Mouse (Mus musculus) CH12.LX (cell line): Measurements from ENCODE around the gene Fndc10. TPM values are rescaled to one million over a fixed set of nuclear protein-coding genes. Genes with fewer than 3 reads are reported as not detected.

ENCODE experiments used
- DNase-seq: peaks from one replicate; pipeline ENCODE4 v3.0.0-alpha.2; 2013; ENCODE audit errors: extremely low read depth
- H3K27ac ChIP-seq: 2 replicates; pipeline ENCODE4 v1.5.1; 2012; ENCODE audit warnings: low read depth, mild to moderate bottlenecking, control low read depth, moderate library complexity; ENCODE audit not compliant: insufficient read depth
- H3K27me3 ChIP-seq: replicated peaks from 2 replicates; pipeline ENCODE3; 2012; ENCODE audit warnings: inconsistent platforms
- H3K36me3 ChIP-seq, 2 experiments: replicated peaks in 1 of 2; 2 replicates each; pipeline versions ENCODE3 to v1.6.1; 2012; ENCODE audit warnings: inconsistent platforms in 1 of 2, low read length in 1 of 2, mild to moderate bottlenecking in 1 of 2, mixed read lengths in 1 of 2, moderate library complexity in 1 of 2; ENCODE audit not compliant: control insufficient read depth in 1 of 2, insufficient read depth in 1 of 2
- H3K4me1 ChIP-seq, 2 experiments: 2 replicates each; pipeline ENCODE4 v1.6.1; 2012; ENCODE audit warnings: inconsistent platforms in 1 of 2, moderate library complexity in 1 of 2; ENCODE audit not compliant: insufficient read depth in 2 of 2, control insufficient read depth in 1 of 2
- H3K4me2 ChIP-seq: 2 replicates; pipeline ENCODE4 v1.6.1; 2012; ENCODE audit warnings: low read depth, mild to moderate bottlenecking, control low read depth; ENCODE audit not compliant: poor library complexity, insufficient read depth, severe bottlenecking
- H3K4me3 ChIP-seq, 3 experiments: fragments of 150-350 bp in 1 of 3; sonication (generic) in 1 of 3; replicated peaks in 1 of 3; 2 replicates each; pipeline versions ENCODE3 to v1.5.1; 2011 to 2012; ENCODE audit warnings: low read depth in 2 of 3, low read length in 2 of 3, mild to moderate bottlenecking in 2 of 3, moderate library complexity in 2 of 3, control low read depth in 1 of 3, improper control_type of control experiment in 1 of 3, inconsistent platforms in 1 of 3, mixed read lengths in 1 of 3; ENCODE audit not compliant: poor library complexity in 1 of 3
- H3K79me2 ChIP-seq: replicated peaks from 2 replicates; pipeline ENCODE4 v1.6.1; 2012; ENCODE audit warnings: mild to moderate bottlenecking, moderate library complexity; ENCODE audit not compliant: control insufficient read depth, poor library complexity, insufficient read depth, severe bottlenecking; ENCODE audit errors: extremely low read depth
- H3K9ac ChIP-seq: 2 replicates; pipeline ENCODE4 v1.6.1; 2012; ENCODE audit warnings: low read depth, mild to moderate bottlenecking, control low read depth, moderate library complexity; ENCODE audit not compliant: insufficient read depth
- H3K9me3 ChIP-seq: replicated peaks from 2 replicates; pipeline ENCODE3; 2012; ENCODE audit warnings: low read length, inconsistent platforms, mixed read lengths
- BHLHE40 ChIP-seq: IDR thresholded peaks from 2 replicates; pipeline ENCODE4 v1.6.1; 2011; ENCODE audit warnings: mild to moderate bottlenecking, low read depth, low read length, improper control_type of control experiment
- CHD1 ChIP-seq: IDR thresholded peaks from 2 replicates; pipeline ENCODE4 v1.6.1; 2012; ENCODE audit warnings: low read depth, low read length, improper control_type of control experiment, inconsistent platforms
- CHD2 ChIP-seq: IDR thresholded peaks from 2 replicates; pipeline ENCODE4 v1.6.1; 2011; ENCODE audit warnings: low read length, improper control_type of control experiment
- CTCF ChIP-seq, 2 experiments: IDR thresholded peaks in 1 of 2; conservative IDR thresholded peaks in 1 of 2; 2 replicates each; pipeline ENCODE4 v1.5.1; 2011 to 2012; ENCODE audit warnings: low read depth in 2 of 2, low read length in 2 of 2, improper control_type of control experiment in 1 of 2, inconsistent platforms in 1 of 2, mild to moderate bottlenecking in 1 of 2, moderate library complexity in 1 of 2
- E2F4 ChIP-seq: IDR thresholded peaks from 2 replicates; pipeline ENCODE4 v1.6.1; 2011; ENCODE audit warnings: low read depth, low read length, improper control_type of control experiment; ENCODE audit not compliant: insufficient replicate concordance
- ELF1 ChIP-seq: IDR thresholded peaks from 2 replicates; pipeline ENCODE4 v1.6.1; 2014; ENCODE audit warnings: low read depth, mild to moderate bottlenecking, inconsistent platforms, low read length, improper control_type of control experiment
- EP300 ChIP-seq: IDR thresholded peaks from 2 replicates; pipeline ENCODE4 v1.6.1; 2011; ENCODE audit warnings: low read length, improper control_type of control experiment
- ETS1 ChIP-seq: conservative IDR thresholded peaks from 2 replicates; pipeline ENCODE4 v1.6.1; 2012; ENCODE audit warnings: low read depth, mild to moderate bottlenecking, inconsistent platforms, low read length, improper control_type of control experiment, moderate library complexity
- GABPA ChIP-seq: IDR thresholded peaks from 2 replicates; pipeline ENCODE4 v1.6.1; 2012; ENCODE audit warnings: low read depth, low read length, improper control_type of control experiment, inconsistent platforms; ENCODE audit not compliant: insufficient replicate concordance
- HCFC1 ChIP-seq: IDR thresholded peaks from 2 replicates; pipeline ENCODE4 v1.6.1; 2012; ENCODE audit warnings: low read depth, mild to moderate bottlenecking, inconsistent platforms, low read length, improper control_type of control experiment
- IRF4 ChIP-seq: IDR thresholded peaks from 2 replicates; pipeline ENCODE4 v1.6.1; 2014; ENCODE audit warnings: low read depth, mild to moderate bottlenecking, inconsistent platforms, low read length, improper control_type of control experiment
- JUN ChIP-seq: IDR thresholded peaks from 2 replicates; pipeline ENCODE4 v1.6.1; 2011; ENCODE audit warnings: low read depth, mild to moderate bottlenecking, low read length, improper control_type of control experiment, moderate library complexity; ENCODE audit not compliant: insufficient read depth
- JUND ChIP-seq: conservative IDR thresholded peaks from 2 replicates; pipeline ENCODE4 v1.6.1; 2011; ENCODE audit warnings: low read depth, low read length, improper control_type of control experiment
- MAFK ChIP-seq: IDR thresholded peaks from 2 replicates; pipeline ENCODE4 v1.6.1; 2011; ENCODE audit warnings: low read length, improper control_type of control experiment; ENCODE audit not compliant: insufficient replicate concordance
- MXI1 ChIP-seq: IDR thresholded peaks from 2 replicates; pipeline ENCODE4 v1.6.1; 2011; ENCODE audit warnings: mild to moderate bottlenecking, low read depth, low read length, improper control_type of control experiment
- MYC ChIP-seq: IDR thresholded peaks from 2 replicates; pipeline ENCODE4 v1.6.1; 2011; ENCODE audit warnings: low read depth, mild to moderate bottlenecking, improper control_type of control experiment, low read length
- NELFE ChIP-seq: IDR thresholded peaks from 2 replicates; pipeline ENCODE4 v1.6.1; 2011; ENCODE audit warnings: low read depth, low read length, improper control_type of control experiment
- NRF1 ChIP-seq: IDR thresholded peaks from 2 replicates; pipeline ENCODE4 v1.6.1; 2014; ENCODE audit warnings: low read depth, mild to moderate bottlenecking, inconsistent platforms, low read length, improper control_type of control experiment, moderate library complexity
- PAX5 ChIP-seq: IDR thresholded peaks from 2 replicates; pipeline ENCODE4 v1.6.1; 2012; ENCODE audit warnings: low read length, inconsistent platforms, mixed read lengths
- POLR2A ChIP-seq: IDR thresholded peaks from 2 replicates; pipeline ENCODE4 v1.6.1; 2011; ENCODE audit warnings: low read depth, mild to moderate bottlenecking, improper control_type of control experiment, low read length
- POLR2AphosphoS2 ChIP-seq: IDR thresholded peaks from 2 replicates; pipeline ENCODE4 v1.6.1; 2011; ENCODE audit warnings: low read depth, low read length, improper control_type of control experiment
- RCOR1 ChIP-seq: conservative IDR thresholded peaks from 2 replicates; pipeline ENCODE4 v1.6.1; 2012; ENCODE audit warnings: low read depth, mild to moderate bottlenecking, inconsistent platforms, low read length, improper control_type of control experiment
- SIN3A ChIP-seq: IDR thresholded peaks from 2 replicates; pipeline ENCODE4 v1.6.1; 2012; ENCODE audit warnings: low read length, improper control_type of control experiment, inconsistent platforms
- SMC3 ChIP-seq: IDR thresholded peaks from 2 replicates; pipeline ENCODE4 v1.6.1; 2011; ENCODE audit warnings: low read depth, low read length, improper control_type of control experiment
- TBP ChIP-seq: conservative IDR thresholded peaks from 2 replicates; pipeline ENCODE4 v1.6.1; 2011; ENCODE audit warnings: low read depth, low read length, improper control_type of control experiment
- TCF12 ChIP-seq: IDR thresholded peaks from 2 replicates; pipeline ENCODE4 v1.6.1; 2014; ENCODE audit warnings: low read depth, mild to moderate bottlenecking, inconsistent platforms, low read length, improper control_type of control experiment
- UBTF ChIP-seq: IDR thresholded peaks from 2 replicates; pipeline ENCODE4 v1.6.1; 2012; ENCODE audit warnings: low read depth, mild to moderate bottlenecking, inconsistent platforms, low read length, improper control_type of control experiment, moderate library complexity
- USF1 ChIP-seq: IDR thresholded peaks from 2 replicates; pipeline ENCODE4 v1.6.1; 2014; ENCODE audit warnings: low read depth, mild to moderate bottlenecking, inconsistent platforms, low read length, improper control_type of control experiment
- ZKSCAN1 ChIP-seq: IDR thresholded peaks from 2 replicates; pipeline ENCODE4 v1.6.1; 2012; ENCODE audit warnings: low read depth, inconsistent platforms, low read length, improper control_type of control experiment, borderline replicate concordance
- ZMIZ1 ChIP-seq: IDR thresholded peaks from 2 replicates; pipeline ENCODE4 v1.6.1; 2012; ENCODE audit warnings: low read depth, mild to moderate bottlenecking, inconsistent platforms, low read length, improper control_type of control experiment
- ZNF384 ChIP-seq: IDR thresholded peaks from 2 replicates; pipeline ENCODE4 v1.6.1; 2012; ENCODE audit warnings: low read depth, low read length, improper control_type of control experiment, inconsistent platforms
- dilution Hi-C: fragments of 300-500 bp; cut with MboI; formaldehyde crosslinking; loops from 2 replicates; pipeline ENCODE4 v1.14.3; 2020; ENCODE audit warnings: low sequenced_read_pairs; ENCODE audit not compliant: extremely low pct_unique_long_range_greater_than_20kb, extremely low pct_ligation_motif_present
- in situ Hi-C: fragments of 300-500 bp; cut with MboI; formaldehyde crosslinking; loops from 3 replicates; pipeline ENCODE4 v1.14.3; 2019; ENCODE audit warnings: low sequenced_read_pairs, low pct_ligation_motif_present, low pct_unique_long_range_greater_than_20kb, mixed read lengths
- polyA plus RNA-seq: library from polyadenylated mRNA; unstranded; fragments of >175 nt; gene quantifications from 2 replicates; pipeline ENCODE4 v1.2.1, GENCODE M21; 2012; ENCODE audit warnings: low read depth; ENCODE audit not compliant: insufficient read length
- total RNA-seq, 2 experiments: library from RNA; depleted of rRNA; stranded (reverse); fragments of 300-350 nt in 1 of 2; fragments of >200 nt in 1 of 2; gene quantifications; 2 replicates each; pipeline ENCODE4 v1.2.3; 2012 to 2014

Fndc10 gene
- total and polyA plus RNA-seq, 3 experiments = 1.3 to 3.2 (median 1.7) TPM

DNA sequence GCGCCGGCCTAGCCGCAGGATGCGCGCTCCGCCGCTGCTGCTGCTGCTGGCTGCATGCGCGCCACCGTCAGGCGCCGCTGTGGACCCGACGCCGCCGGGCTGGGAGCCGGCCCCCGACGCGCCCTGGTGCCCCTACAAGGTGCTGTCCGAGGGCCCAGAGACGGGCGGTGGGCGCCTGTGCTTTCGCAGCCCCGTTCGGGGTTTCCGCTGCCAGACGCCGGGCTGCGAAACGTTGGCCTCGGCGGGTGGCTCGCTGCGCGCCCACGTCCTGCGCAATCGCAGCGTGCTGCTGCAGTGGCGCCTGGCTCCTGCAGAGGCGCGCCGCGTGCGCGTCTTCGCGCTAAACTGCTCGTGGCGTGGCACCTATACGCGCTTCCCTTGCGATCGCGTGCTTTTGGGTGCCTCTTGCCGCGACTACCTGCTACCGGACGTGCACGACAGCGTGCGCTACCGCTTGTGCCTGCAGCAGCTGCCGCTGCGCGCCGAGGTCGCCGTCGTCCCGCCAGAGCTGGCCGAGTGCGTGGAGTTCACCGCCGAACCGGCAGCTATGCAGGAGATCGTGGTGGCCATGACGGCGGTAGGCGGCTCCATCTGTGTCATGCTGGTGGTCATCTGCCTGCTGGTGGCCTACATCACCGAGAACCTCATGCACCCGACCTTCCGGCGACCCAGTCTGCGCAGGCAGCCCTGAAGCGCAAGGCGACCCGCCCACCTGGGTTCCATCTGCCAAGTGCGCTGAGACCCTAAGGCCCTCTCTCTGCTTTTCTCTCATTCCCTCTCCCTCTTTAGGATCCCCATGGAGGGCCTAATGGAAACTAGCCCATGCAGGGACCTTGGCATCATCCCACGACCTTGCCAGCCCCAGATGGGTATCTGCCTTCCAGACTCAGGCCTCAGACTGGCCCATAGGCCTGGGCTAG, 600 bp downstream of the Fndc10 start (continued):
- TF ChIP-seq ETS1 (no peak), JUN (no peak), ZKSCAN1 (no peak), NELFE (no peak), GABPA (no peak), CHD2 (no peak), MYC (peak; percentile 72; the same call in 1 of the 2 replicates), POLR2A (no peak), POLR2AphosphoS2 (no peak), CTCF (conservative IDR thresholded peaks at IDR 0.05 in 1 of 2, IDR thresholded peaks at IDR 0.05 in 1 of 2; ENCODE audit: low read depth in 2 of 2, low read length in 2 of 2) (no peak), PAX5 (no peak), BHLHE40 (peak; percentile 53), SIN3A (peak; percentile 45; the same call in 1 of the 2 replicates), SMC3 (no peak), USF1 (no peak), TBP (no peak), E2F4 (no peak), TCF12 (no peak), ELF1 (no peak), HCFC1 (0 out of 2 replicates have a peak, but pooled peaks have one; percentile 16), EP300 (no peak), MAFK (no peak)

DNA sequence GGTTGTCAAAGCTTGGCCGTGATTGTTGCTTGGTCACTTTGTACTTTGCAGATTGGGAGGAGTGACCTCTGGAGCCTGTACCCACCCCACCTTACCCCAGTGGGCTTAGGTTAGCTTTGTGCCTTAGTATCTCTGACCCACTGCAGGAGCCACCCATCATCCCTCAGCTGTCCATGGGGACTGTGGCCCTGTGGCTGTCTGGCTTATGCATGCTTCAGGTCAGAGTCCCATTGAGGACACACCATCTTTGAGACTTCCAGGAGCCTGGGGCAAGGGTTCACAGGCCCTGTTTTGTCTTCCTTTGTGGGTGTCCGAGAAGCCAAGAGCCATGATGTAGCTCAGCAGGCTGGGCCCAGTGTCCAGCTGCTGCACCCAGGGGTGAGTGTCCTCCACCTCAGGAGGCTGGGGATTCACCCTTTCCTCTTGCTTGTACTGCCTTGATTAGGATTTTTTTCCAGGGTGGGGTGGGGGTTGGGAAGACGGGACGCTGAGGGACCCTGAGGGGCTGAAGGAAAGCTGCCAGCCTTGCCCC, 1.5 kb downstream of the Fndc10 start:
- TF ChIP-seq UBTF (no peak), EP300 (no peak), ELF1 (no peak), NRF1 (no peak), ETS1 (no peak), ZNF384 (no peak), ZMIZ1 (no peak), USF1 (no peak), CHD1 (no peak), ZKSCAN1 (no peak), IRF4 (no peak), CHD2 (no peak), SMC3 (no peak), E2F4 (no peak), RCOR1 (no peak), MXI1 (no peak), JUND (no peak), NELFE (no peak)
- H3K4me3 ChIP-seq = peak overlapping the region in 2 of 3 experiments; percentile 55 to 69
- in situ Hi-C loops = loop anchor here (10.0 kb wide), 1 partner anchor 211 kb away; no protein-coding TSS in a partner anchor
- DNase-seq = no peak
- H3K27me3 ChIP-seq = peaks cover 26% of the 10 kb centered on the region
- H3K4me1 ChIP-seq = peaks cover 24 to 44% of the 10 kb centered on the region in 2 experiments
- no peak overlapping the region for H3K27ac ChIP-seq
- dilution Hi-C loops = no loop called here
- no peaks in the 10 kb centered on the region for H3K36me3 ChIP-seq
- no peaks in the 10 kb centered on the region for H3K79me2 ChIP-seq
- H3K9ac ChIP-seq = peak overlapping the region; percentile 53; the same call in 1 of the 2 replicates
- peaks cover 3% of the 10 kb centered on the region for H3K9me3 ChIP-seq
- peak overlapping the region; percentile 79 for H3K4me2 ChIP-seq
